Mouse (Mus musculus) NIH3T3 (cell line): Measurements from ENCODE around the gene Adgrl3.

Experiments
- DNase-seq: peaks from one replicate; pipeline ENCODE4 v3.0.0-alpha.2; 2012; ENCODE audit warnings: low read depth

Adgrl3 gene

DNA sequence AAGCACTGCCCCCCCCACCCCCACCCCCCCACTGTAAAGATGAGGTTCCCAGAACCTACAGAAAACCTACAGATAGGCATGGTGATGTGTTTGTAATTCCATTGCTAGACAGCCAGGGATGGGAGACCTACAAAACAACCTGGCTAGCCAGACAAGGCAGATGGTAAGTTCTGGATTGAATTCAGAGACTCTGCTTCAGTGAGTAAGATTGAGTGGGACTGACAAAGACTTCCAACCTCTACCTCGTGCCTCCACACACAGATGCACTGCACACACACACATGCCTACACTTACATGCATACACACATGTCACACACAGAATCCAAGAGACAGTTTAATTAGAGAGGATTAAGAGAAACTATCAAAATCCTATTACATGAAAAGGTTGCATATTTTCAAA lies 544.4 kb downstream of the Adgrl3 start:
- DNase-seq = no peak

DNA sequence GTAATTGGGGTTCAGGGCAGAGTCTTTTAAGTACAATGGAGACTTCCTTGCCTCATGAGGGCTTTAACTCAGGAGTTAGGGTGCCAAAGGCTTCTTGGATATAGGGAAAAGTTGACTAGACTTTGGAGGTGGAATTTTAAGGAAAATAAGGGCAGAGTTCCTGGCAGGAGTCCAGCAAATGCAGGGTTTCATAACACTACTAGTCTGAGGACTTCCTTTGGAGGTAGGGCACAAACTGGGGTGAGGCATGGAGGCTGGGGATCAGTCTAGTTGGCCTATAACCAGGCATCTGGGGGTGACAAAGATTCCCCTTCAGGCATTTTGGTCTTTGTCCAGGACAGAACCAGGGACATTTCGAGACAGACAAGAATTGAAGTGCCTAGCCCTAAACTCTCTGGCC lies 546.6 kb downstream of the Adgrl3 start:
- peak; percentile 34 for DNase-seq

DNA sequence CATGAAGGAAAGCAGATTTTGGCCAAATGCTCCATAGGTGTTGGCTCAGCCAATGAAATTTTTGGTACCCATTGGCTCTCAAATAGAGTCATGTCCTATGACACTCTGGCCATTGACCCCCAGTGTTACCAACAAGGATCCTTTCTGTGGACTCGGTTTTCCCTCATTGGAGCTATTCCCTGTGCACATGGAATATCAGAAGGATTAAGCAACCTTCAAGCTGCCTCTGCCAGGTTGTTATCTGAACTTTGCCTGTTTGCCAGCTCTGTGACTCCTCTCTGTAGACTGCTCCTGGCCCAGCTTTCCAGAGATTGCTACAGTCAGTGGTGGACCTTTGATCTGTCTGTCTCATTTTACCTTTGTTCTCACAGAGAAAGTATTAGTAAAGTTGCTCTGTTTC lies 548.8 kb downstream of the Adgrl3 start:
- DNase-seq = peak; percentile 36

DNA sequence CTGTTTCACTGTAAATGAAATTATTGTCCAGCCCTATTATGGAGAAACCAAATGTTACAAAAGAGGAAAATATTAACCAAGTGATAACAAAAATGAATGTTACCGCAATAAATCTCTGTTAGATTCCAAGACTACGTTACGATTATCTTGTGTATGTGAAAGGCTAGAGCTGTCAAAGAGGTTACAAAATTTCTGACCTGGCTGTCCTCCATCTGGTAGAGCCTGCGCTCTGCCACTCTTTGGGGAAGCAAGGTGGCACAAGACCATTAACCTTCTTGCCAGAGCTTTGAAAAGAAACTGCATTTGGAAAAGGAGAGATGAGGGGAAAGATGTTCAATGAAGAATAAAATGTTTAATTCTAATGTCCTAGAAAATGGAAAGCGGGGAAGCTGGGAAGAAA lies 562.9 kb downstream of the Adgrl3 start:
- no peak for DNase-seq

DNA sequence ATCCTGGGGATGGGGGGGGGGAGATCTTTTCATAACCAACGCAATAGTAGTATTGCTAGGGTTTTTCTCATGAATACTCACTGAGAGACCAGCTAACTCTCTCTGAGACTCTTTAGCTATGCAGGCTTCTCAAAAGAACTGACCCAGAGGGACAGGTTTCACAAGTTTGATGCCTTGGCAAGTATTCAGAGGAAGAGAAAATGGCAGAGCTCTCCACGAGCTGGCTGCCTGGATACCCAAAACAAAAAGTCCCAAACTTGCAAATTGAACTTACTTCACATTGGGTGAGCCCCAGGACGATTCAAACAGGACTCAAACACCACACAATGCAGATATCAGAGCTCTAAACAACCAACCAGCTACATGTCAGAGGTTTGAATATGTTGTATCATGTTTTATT lies 563.5 kb downstream of the Adgrl3 start:
- DNase-seq = no peak

DNA sequence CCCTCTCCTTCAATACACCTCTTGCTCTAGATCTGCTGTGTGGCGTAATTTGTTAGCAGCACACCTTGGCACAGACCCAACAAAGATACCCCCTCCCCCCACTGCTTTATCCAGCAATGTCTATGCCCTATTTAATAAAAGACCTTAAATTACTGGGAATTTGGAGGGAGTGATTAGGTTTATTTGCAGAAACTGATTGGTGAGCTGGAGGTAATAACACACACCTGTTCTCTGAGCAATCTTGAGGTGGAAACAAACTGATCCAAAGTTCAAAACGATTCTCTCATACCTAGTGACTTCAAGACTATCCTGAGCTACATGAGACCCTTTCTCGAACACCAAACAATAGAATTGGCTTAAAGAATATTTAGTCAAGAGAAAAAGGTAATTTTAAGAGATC lies 565.0 kb downstream of the Adgrl3 start:
- no peak for DNase-seq

DNA sequence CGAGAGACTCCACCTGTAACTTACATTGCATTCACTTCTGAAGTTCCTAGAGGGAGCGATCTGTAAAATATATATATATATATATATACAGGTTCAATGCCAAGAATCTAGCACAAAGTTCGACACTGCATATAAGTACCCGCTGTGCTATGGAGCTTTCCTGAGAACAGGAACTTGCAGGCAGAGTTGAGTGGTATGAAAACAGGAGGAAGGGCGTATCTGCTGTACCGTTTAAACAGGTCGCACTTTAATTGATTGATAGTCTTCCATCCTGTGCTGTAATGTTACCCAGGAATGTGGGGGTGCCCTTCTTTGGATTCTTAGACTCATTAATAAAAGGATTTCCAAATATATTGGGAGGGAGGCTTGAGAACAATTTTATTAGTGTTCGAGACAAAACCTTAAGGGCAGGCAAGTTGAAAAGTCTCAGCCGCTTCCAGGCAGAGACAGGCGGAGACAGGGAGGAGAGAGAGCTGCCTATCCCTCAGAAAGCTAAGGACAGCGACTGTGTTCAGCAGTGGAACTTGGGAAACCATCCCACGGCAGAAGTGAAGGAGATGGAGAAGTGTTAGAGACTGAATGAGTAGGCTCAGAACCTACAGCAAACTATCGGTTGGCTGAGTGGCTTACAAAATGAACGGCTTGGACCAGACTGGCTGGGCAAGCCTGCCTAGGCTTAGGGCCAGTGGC lies 570.2 kb downstream of the Adgrl3 start:
- DNase-seq = no peak

DNA sequence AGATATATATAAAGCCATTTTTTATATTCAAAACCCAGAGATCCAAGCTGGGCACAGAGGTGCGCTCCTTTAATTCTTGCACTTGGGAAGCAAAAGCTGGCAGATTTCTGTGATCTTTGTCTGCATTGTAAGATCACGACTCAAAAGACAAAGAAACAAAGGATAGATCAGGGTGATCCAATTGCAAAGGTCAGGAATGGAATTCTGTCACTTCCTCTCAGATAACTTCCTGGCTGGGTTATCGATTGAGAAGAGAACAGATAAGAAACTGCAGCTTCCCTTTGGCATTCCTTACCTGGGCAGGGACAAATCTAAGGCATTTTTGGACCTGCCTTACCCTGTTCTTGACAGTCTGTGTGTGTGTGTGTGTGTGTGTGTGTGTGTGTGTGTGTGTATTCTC lies 571.5 kb downstream of the Adgrl3 start:
- no peak for DNase-seq

DNA sequence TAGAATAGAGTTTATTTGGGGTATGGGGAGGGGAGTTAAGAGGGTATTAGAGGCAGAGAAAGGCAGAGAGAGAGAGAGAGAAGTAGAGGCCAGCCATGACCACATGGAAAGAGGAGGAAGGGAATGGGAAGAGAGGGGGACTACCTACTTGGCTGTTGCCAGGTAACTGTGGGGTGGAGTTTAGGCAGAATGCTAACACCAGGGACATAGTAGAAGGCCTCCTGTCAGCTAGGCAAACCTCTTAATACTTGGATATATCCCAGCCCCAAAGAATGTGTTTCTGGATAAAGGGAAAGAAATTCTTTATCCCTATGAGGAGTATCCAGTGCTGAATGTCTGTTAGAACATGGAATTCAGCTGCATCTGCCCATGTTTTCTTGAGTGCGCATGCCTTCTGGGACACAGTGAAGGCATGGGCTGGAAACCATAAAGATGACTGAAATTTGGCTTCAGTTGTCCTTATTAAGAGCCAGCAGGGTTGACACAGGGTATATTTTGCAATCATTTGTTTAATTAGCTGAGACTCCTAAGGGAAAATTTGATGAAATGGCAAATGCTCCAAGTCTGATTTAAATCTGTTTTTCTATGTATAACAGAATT lies 573.6 kb downstream of the Adgrl3 start:
- DNase-seq = no peak

DNA sequence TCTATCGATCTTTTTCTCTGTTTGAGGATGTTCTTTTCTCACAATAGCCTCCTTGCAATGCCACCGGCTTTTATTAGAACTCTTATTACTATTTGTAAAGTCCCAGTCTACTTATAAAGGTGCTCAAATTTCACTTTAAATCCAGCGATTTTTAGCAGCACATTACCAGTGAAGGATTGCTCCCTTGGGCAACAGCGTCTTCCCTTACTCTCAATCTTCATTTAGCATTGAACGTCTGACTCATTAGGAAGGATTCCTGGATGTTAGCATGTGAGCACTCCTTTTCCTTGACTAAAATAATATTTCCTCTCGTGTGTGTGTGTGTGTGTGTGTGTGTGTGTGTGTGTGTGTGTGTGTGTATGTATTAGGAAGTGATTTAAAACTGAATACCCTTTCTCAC lies 578.1 kb downstream of the Adgrl3 start:
- peak; percentile 76 for DNase-seq

DNA sequence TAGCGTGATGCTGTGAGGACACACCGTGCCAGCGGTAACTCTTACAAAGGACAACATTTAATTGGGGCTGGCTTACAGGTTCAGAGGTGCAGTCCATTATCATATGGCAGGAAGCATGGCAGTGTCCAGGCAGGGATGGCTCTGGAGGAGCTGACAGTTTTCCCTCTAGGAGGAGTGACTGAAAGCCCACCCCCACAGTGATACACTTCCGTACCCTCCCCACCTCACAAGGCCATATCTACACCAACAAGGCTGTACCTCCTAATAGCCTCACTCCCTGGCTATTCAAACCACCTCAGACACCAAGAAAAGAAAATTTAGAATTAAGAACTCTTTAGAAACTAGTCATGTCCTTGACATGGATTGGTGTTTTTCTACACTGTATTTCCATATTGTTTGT lies 583.0 kb downstream of the Adgrl3 start:
- no peak for DNase-seq

DNA sequence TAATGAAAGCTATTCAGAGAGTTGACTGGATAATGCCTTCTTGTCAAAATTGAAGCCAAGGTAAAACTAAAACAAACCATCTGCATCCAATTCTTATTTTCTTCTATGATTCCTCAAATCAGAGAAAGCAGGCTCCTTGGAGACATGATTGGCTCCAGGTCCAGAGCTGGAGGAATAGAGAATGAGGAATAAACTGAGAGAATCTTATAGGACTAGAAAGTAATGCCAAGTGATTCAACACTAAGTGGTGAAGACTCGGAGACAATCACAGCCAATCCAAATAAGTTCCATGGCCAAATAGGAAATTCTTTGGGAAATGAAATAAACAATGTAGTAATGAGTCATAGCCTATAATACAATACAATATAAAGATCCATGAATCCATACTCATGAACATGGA lies 585.7 kb downstream of the Adgrl3 start:
- peak; percentile 66 for DNase-seq

DNA sequence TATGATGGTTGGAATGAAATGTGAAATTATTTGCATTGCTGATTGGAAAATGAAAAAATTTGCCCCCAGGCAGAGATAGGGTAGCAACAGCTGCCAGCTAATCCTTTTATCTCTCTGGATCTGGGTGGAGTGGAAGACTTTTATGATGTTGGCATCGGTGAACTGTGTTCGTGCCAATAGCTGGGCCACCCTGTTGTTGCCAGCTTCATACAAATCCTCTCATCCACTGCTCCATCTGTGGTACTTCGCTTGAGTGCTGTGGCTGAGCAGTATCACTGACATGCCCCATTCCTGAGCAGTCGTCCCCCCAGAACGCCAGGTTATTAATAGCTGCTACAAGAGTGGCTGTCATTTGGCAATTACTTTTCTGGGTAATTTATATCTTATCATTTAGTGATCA lies 590.3 kb downstream of the Adgrl3 start:
- peak; percentile 51 for DNase-seq

DNA sequence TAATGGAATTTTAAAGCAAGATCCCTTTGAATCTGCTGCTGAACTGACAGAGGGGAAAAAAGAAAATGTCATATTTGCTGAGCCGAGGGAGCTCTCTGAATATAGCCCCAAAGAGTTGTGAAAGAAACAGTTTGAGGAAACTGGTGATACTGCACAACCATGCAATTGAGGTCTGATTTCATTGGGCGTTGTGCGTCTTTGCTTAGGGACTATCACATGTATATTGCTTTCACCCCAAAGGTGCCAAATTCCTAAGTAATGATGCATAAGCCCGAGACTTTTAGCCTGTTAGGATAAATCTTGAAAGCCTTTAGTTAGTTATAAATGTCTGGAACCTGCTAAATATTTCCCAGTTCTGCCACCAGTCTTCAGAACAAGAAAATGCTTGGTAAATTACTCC lies 594.7 kb downstream of the Adgrl3 start:
- peak; percentile 46 for DNase-seq

DNA sequence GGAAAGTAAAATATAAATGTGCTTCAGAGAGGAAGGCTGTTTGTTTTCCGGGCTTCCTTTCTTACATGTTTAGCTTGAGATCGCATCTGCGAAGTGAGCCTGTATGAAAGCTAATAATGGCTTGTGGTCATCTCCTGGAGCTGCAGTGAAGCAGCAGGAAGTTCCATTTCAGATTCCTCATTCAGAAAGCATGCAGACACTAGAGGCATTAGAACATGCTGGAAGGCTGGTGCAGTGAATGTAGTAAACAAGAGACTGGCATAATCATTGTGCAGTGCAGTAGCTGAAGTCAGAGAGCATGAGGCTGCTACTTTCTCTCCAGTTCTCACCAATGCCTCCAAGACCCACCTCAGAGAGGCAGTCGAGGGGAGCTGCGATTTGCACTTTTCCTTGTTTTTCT lies 601.2 kb downstream of the Adgrl3 start:
- peak; percentile 23 for DNase-seq

DNA sequence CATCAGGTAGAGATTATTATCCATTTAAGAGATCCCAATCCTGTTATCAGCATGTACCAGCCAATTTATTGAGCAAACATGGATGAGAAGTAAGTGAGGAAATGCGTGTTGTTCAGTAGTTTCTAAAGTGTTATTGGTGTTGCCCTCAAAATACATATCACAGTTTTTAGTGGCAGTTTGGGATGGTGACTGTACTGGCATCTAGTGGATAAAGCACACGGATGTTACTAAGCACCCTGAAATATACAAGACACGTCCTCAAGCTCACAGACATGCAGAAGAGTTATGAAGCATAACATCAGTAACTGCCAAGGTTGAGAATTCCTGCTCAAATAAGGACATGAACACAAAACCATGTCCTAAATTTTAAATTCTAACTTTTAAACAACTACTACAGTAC lies 601.8 kb downstream of the Adgrl3 start:
- no peak for DNase-seq

DNA sequence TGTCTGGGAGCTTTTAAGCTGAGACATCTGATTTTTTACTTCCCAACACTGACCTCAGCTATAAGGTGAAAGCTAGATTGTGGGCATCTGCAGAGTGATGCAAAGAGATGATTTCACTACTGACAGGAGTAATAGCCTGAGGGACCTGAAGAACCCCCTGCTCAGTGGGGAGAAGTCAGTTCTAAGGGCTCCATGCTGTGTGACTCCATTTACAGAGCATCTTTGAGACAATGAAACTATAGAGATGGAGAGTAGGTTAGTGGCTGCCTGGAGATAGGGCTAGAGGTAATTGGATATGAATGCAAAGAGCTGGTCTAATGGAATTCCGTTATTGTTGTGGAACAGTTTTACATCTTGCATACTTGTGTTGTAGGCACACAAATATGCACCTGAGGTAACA lies 603.9 kb downstream of the Adgrl3 start:
- DNase-seq = no peak

DNA sequence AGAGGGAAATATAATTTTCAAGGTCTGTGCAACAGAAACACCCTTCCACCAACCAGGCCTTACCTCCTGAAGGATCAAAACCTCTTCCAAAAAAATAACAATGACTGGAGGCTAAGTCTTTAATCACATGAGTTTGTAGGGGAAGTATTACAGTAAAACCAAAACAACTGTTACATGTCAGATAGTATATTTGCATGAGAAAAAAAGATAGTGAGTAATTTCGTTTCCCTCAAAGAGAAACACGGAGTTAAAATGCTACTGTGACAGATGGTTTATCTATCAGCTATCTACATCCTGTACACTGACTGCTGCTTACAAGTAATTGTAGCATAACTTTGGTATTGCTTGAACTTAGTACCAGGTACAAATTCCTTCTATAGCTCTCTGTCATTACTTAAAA lies 616.2 kb downstream of the Adgrl3 start:
- DNase-seq = no peak

DNA sequence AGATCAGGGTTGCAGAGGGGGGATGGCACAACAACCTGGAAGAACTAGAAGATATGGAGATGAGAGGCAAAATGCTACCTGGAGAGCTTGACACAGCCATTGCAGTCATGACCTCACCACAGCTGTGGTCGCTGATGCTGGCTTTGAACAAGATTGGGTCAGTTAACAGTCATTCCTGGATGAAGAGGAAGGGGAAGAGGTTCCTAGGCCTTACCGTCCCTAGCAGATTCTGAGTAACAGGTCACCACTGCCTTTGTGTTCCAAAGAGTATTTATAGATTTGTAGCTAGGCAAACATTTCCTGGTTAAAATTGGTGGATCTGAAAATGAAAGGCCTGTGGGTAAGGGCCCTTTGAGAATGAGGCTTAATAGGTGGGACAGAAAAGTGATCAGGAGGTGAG lies 618.5 kb downstream of the Adgrl3 start:
- no peak for DNase-seq

DNA sequence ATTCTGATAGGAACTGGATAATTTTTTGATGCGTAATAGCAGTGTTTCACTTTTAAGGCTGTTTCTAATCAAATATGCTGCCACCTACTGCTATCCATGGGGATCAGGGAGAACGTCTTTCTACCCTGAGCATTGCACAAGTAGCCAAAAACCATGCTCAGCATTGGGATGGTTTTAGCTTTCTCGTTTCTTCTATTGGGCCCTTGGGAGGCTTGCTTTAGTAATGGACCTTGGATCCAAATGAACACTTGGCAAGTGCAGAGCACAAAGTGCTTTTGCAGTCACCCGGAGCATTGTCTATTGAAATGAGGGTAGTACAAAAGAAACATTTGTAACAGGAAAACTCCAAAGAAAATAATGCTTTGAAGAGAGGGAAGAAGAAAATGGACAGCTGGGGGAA lies 620.2 kb downstream of the Adgrl3 start:
- peak; percentile 45 for DNase-seq

DNA sequence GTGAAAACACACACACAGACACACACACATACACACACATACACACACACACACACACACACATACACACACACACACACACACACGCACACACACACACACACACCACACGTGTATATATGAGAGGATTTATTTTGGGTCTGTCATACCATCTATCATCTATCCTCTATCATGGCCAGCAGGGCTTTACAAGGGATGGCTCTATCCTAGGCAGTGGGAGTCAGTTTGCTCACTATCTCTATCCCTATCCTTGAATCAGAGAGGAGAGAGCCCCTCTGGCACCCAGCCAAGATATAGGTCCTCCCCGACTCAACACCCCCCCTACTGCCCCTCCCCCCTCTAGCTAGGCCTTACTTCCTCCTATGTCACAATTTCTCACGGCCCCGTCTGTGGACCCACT lies 625.6 kb downstream of the Adgrl3 start:
- DNase-seq = no peak

DNA sequence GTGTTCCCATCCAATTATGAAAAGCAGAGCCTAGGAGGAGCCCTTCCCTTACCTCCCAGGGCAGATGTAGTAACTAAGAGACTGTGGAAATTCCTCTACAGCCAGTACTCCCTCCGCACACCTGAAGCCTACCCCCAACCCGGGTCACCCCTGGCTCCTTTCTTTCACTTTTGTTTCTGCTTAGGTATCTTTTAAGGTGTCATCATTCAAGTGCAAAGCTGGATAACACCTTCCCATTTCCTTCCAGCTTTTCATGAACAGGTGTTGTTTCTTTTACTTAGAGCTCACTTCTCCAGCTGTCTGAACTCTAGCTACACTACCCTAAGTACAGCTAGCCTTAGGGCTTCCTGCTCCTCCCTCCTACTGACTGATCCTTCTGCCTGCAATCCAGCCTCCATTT lies 634.0 kb downstream of the Adgrl3 start:
- no peak for DNase-seq

DNA sequence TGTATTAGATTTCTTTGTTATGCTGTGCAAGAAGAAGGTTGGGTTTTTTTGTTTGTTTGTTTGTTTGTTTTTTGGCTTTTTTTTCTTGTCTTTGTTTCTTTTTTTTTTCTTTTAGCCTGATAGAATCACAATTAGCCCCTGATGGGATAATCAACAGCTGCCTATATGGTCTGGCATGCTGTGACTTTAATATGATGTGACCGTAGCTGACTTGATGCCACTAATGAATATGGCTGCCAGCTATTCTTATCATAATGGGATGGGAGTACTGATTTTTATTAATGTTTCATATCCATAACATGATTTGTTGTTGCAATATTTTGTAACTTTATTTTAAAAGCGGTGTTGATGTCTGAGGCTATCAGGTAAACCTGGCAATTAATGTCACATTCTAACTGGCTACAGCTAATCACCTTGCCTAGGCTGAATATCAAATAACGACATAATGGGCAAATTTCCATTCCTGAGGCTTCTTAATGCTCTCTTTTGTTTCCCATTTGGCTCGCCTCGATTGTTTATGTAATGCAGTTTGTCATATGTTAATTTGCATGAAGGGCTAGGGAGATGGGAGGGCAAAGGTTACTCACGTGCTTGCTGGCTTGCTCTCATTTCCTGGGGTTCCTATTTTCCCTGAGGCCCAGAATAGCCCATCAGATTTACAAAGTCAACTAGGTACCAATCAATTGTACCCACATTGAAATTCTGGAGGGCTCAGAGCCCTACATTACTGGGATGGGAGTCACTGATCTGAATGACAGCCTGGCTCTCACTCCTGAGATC lies 641.9 kb downstream of the Adgrl3 start:
- no peak for DNase-seq

DNA sequence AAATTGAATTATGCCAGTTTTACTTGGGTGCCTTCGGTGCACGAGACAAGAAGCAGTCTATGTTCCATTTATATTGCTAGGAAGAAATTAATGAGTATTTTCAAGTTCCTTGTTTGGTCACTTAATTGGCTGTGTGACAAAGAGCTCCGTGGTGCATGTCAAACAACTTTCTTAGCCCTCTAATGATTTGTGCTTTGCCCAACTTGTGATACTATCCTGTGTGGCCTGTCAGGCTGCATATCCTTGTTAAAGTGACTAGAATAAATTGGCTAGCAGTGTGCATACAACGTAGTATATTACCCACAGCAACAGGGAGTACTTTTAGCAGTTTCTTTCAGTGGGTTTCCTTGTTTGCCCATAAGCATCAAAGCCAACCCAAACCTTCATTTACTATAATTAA lies 651.1 kb downstream of the Adgrl3 start:
- DNase-seq = no peak
